Mouse (Mus musculus): Measurements from ENCODE around the gene Dnajb13. TPM values are rescaled to one million over a fixed set of nuclear protein-coding genes. Genes with fewer than 3 reads are reported as not detected.

Dnajb13 gene
- polyA plus RNA-seq, 1 experiment: 3.0 TPM

DNA sequence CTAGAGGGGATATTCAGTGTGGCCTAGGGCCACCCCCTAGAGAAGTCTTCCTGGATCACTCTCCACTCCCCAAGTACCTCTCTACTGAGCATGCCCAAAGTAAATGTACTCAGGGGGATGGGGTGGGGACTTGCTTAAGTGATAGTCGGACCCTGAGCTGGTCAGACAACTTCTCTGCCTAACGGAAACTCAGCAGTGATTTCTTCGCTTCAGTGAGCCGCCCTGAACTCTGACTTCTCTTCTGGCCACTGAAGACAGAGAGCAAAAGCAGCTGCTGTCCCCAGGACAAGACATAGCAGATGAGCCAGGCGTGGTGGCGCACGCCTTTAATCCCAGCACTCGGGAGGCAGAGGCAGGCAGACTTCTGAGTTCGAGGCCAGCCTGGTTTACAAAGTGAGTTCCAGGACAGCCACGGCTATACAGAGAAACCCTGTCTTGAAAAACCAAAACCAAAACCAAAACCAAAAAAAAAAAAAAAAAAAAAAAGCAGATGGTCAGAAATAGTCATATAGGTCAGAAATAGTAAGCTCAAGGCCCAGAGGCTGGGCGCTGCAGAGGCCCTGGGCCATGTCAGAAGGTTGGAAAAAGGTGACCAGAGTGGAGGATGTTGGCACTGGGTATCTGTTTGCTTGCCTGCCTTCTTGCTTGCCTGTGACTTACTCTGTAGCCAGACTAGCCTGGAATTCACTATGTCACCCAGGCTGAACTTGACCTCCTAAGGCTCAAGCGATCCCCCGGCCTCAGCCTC, 9.8 kb downstream of the Dnajb13 start:
- H3K27ac ChIP-seq (ENCODE audit: control insufficient read depth, insufficient read depth, low read length): no peak overlapping the region
- WGBS: 74% methylated on average over 13 of the region's 13 CpGs
- no peak for TF ChIP-seq CTCF (IDR thresholded peaks at IDR 0.05; ENCODE audit: borderline replicate concordance, control insufficient read depth, extremely low read depth, insufficient read depth, low read length, poor library complexity)
- TF ChIP-seq POLR2A (IDR thresholded peaks at IDR 0.05; ENCODE audit: control insufficient read depth, extremely low read depth, insufficient read depth, low read length, poor library complexity): no peak

DNA sequence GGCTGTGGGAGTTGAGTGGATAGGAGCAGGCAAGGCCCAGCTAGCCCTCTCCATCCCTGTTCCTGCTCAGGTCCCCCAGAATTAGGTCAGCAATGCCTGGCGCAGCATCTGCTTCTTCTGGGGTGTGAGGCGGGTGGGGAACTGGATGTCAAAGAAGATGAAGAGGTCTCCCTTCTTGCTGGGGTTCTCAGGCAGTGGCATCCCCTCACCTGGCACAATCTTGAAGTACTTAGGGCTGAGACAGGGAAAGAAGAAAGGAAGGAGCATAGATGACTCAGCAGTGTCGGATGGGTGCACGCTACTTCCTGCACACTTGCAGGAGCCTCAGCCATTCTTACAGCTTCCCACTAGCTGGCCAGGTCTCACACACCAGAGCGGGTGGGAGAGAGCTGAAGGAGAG, 11.7 kb downstream of the Dnajb13 start:
- 7% methylated on average over 5 of the region's 5 CpGs for WGBS
- peak; percentile 32 for DNase-seq
- H3K36me3 ChIP-seq (ENCODE audit: control insufficient read depth, insufficient read depth, low read length): peaks cover 23% of the 10 kb centered on the region
- H3K4me1 ChIP-seq (replicated peaks; ENCODE audit: control insufficient read depth, insufficient read depth, low read length): peaks cover 23% of the 10 kb centered on the region
- H3K4me3 ChIP-seq (ENCODE audit: control insufficient read depth, insufficient read depth, low read length): no peak overlapping the region
- 0 out of 2 replicates have a peak, but pooled peaks have one; percentile 44 for TF ChIP-seq POLR2A (IDR thresholded peaks at IDR 0.05; ENCODE audit: control insufficient read depth, extremely low read depth, insufficient read depth, low read length, poor library complexity)
- TF ChIP-seq CTCF (IDR thresholded peaks at IDR 0.05; ENCODE audit: borderline replicate concordance, control insufficient read depth, extremely low read depth, insufficient read depth, low read length, poor library complexity): no peak
- H3K27ac ChIP-seq (ENCODE audit: control insufficient read depth, insufficient read depth, low read length): no peak overlapping the region
- H3K27me3 ChIP-seq (ENCODE audit: control insufficient read depth, insufficient read depth, low read length): no peaks in the 10 kb centered on the region

More for the DNA sequence above, 9.8 kb downstream of the Dnajb13 start:
- no peak for DNase-seq
- Histone ChIP-seq H3K27me3 (ENCODE audit: control insufficient read depth, insufficient read depth, low read length) (no peaks in the 10 kb centered on the region), H3K4me1 (replicated peaks; ENCODE audit: control insufficient read depth, insufficient read depth, low read length) (peaks cover 22% of the 10 kb centered on the region), H3K4me3 (ENCODE audit: control insufficient read depth, insufficient read depth, low read length) (no peak overlapping the region), H3K36me3 (ENCODE audit: control insufficient read depth, insufficient read depth, low read length) (peaks cover 5% of the 10 kb centered on the region; the same call in 1 of the 2 replicates)

DNA sequence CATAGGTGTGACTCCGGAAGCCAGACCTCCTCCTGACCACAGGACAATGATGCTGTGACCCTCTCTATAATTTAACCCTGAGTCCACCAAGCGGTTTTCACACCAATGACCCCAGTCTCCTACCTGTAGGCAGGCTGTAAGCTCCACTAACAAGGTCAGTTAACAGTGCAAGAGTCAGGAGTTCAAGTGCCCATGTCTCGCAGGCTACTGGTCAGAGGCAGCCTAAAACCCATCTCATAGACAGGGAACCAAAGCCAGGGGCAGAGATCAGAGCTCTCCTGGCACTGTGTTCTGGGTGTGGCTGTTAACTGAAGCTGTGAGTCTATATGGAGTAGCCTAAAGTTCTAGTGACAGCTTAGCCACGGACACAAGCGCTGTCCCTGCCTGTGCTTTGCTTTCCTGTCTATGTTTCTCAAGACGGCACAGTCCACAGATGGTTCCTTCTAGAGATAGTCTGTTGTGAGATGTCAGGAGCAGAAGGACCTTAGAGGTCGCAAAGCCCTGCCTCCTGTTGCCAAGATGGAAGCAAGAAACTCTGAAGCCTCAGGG, 12.3 kb downstream of the Dnajb13 start:
- TF ChIP-seq POLR2A (IDR thresholded peaks at IDR 0.05; ENCODE audit: control insufficient read depth, extremely low read depth, insufficient read depth, low read length, poor library complexity) (no peak), CTCF (IDR thresholded peaks at IDR 0.05; ENCODE audit: borderline replicate concordance, control insufficient read depth, extremely low read depth, insufficient read depth, low read length, poor library complexity) (no peak)
- no peak for DNase-seq
- H3K27ac ChIP-seq (ENCODE audit: control insufficient read depth, insufficient read depth, low read length): no peak overlapping the region
- H3K27me3 ChIP-seq (ENCODE audit: control insufficient read depth, insufficient read depth, low read length): no peaks in the 10 kb centered on the region
- no peak overlapping the region for H3K4me3 ChIP-seq (ENCODE audit: control insufficient read depth, insufficient read depth, low read length)
- peaks cover 30% of the 10 kb centered on the region for H3K4me1 ChIP-seq (replicated peaks; ENCODE audit: control insufficient read depth, insufficient read depth, low read length)
- WGBS: 43% methylated on average over 7 of the region's 7 CpGs
- peaks cover 30% of the 10 kb centered on the region for H3K36me3 ChIP-seq (ENCODE audit: control insufficient read depth, insufficient read depth, low read length)

DNA sequence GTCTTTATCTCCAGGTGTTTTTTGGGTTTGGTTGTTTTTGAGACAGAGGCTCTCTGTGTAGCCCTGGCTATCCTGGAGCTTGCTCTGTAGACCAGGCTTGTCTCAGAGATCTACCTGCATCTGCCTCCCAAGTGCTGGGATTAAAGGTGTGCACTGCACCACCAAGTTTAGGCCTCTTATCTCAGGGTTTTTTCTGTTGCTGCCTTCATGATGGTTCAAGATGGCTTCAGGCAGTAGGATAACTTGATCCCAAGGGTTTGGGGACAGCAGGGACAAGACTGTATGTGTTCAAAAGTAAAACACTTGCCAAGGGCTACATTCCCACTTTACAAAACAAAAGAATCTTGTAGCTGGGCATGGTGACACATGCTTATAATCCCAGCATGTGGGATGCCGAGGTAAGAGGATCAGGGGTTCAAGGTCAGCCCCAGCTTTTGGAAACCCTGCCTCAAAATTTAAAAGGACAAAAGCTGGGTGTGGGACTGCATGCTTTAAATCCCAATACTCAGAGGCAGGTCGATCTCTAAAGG, 12.9 kb downstream of the Dnajb13 start:
- 57% methylated on average over 2 of the region's 2 CpGs for WGBS
- Histone ChIP-seq H3K27ac (ENCODE audit: control insufficient read depth, insufficient read depth, low read length) (no peak overlapping the region), H3K4me1 (replicated peaks; ENCODE audit: control insufficient read depth, insufficient read depth, low read length) (peaks cover 35% of the 10 kb centered on the region), H3K4me3 (ENCODE audit: control insufficient read depth, insufficient read depth, low read length) (no peak overlapping the region), H3K27me3 (ENCODE audit: control insufficient read depth, insufficient read depth, low read length) (no peaks in the 10 kb centered on the region), H3K36me3 (ENCODE audit: control insufficient read depth, insufficient read depth, low read length) (peaks cover 35% of the 10 kb centered on the region)
- DNase-seq: no peak
- TF ChIP-seq POLR2A (IDR thresholded peaks at IDR 0.05; ENCODE audit: control insufficient read depth, extremely low read depth, insufficient read depth, low read length, poor library complexity) (no peak), CTCF (IDR thresholded peaks at IDR 0.05; ENCODE audit: borderline replicate concordance, control insufficient read depth, extremely low read depth, insufficient read depth, low read length, poor library complexity) (no peak)

DNA sequence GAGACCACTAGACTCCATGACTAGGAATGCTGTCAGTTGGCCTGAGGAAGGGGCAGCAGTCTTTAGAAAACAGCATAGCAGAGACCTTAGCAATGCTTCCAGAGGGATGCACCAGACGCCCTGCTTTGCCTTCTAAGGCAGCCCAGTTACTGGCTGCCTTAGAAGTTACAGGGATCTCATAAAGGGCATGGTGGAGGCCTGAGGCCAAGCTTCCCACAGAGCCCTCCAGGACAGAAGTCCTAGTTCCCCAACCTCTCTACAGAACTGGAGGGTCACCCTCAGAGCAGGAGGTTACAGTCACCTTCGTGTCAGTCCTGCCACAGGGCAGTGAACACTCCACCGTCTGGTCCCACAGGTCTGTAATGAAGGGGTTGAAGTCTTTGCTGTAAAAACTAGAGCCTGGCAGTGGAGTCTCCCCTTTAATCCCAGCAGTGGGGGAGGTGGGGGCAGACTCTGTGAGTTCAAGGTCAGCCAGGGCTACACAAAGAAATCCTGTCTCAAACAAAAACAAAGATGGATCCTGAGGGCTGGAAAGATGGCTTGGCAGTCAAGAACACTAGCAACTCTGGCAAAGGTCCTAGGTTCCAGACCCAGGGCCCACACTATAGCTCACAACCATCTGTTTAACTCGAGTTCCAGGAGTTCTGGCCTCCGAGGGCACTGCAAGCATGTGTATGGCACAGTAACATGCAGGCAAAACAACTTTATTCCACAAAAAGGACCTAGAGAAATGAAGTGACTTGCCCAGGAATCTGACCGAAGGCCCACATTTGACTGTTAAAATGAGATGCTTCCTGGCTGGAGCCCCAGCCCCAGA, 13.5 kb downstream of the Dnajb13 start:
- no peak for TF ChIP-seq POLR2A (IDR thresholded peaks at IDR 0.05; ENCODE audit: control insufficient read depth, extremely low read depth, insufficient read depth, low read length, poor library complexity)
- no peak for TF ChIP-seq CTCF (IDR thresholded peaks at IDR 0.05; ENCODE audit: borderline replicate concordance, control insufficient read depth, extremely low read depth, insufficient read depth, low read length, poor library complexity)
- no peak overlapping the region for H3K4me3 ChIP-seq (ENCODE audit: control insufficient read depth, insufficient read depth, low read length)
- 66% methylated on average over 6 of the region's 6 CpGs for WGBS
- H3K27ac ChIP-seq (ENCODE audit: control insufficient read depth, insufficient read depth, low read length): no peak overlapping the region
- DNase-seq: no peak
- H3K4me1 ChIP-seq (replicated peaks; ENCODE audit: control insufficient read depth, insufficient read depth, low read length): peaks cover 42% of the 10 kb centered on the region
- H3K36me3 ChIP-seq (ENCODE audit: control insufficient read depth, insufficient read depth, low read length): peaks cover 42% of the 10 kb centered on the region
- no peaks in the 10 kb centered on the region for H3K27me3 ChIP-seq (ENCODE audit: control insufficient read depth, insufficient read depth, low read length)

Measured in thymus, adult 2 months (tissue).